Mouse (Mus musculus) ES-Bruce4 (cell line): Measurements from ENCODE around the gene Laptm4a.

Experiments used
- CTCF ChIP-seq: IDR thresholded peaks from one replicate; pipeline ENCODE4 v1.8.1; 2011; ENCODE audit warnings: low read depth, low read length
- POLR2A ChIP-seq: IDR thresholded peaks from one replicate; pipeline ENCODE4 v1.8.1; 2011; ENCODE audit warnings: low read length; ENCODE audit not compliant: insufficient read depth

DNA sequence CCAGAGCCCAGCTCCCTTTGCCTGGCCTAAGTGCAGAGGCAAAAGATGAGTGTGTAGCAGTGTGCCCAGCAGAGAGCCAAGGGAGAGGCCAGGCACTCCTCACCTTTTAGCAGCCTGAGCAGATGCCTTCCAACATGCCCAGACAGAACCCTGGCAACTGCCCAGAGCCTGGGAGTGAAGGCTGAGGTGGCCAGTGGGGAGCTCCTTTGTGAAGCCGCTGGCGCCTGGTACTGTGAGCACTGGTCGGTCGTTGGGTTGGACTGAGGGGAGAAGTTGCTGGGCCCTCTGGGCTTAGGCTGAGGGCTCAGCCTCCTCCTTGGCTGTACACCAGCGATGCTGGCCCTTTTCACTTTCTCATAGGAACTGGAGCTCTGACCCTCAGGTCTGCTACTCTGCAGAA is 5.1 kb upstream of the Laptm4a start:
- no peak for TF ChIP-seq CTCF
- TF ChIP-seq POLR2A: no peak
